Mouse (Mus musculus): ENCODE measurements at regions not wholly inside any gene's neighbourhood (a gene's known extent, or its start where the extent isn't known, plus 50 kb on each side); places are given as distances from the start of the nearest gene placed in this dataset.

DNA sequence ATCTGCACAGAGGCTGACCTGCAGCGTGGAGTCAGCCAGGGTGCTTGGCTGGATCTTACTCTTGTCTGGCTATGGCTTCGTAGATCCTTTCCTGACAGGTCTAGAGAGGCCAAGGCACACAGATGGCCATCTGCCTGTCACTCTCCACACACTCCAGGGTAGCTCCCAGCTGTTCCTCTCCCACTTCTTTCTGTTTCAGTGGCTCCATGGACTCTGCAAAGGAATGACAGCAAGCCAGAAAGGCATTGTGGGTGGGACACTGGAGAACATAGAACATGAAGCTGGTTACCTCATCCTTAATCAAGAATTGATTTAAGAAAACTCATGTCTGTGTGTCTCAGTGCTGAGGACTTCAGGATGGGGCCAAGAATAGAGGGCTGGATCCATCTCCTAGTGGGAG lies 403.9 kb downstream of the Rps24 start:
- Histone ChIP-seq H3K27ac (ENCODE audit: control insufficient read depth, low read depth, low read length) (no peak overlapping the region), H3K9ac (ENCODE audit: control insufficient read depth, low read depth, low read length, poor library complexity, severe bottlenecking) (no peak overlapping the region), H3K4me1 (ENCODE audit: control insufficient read depth in 1 of 2, insufficient read depth in 2 of 2, low read length in 2 of 2) (no peaks in the 10 kb centered on the region), H3K9me3 (replicated peaks; ENCODE audit: insufficient read depth, low read length) (no peaks in the 10 kb centered on the region), H3K4me3 (ENCODE audit: control insufficient read depth in 1 of 2, insufficient read depth in 1 of 2, low read depth in 2 of 2, low read length in 2 of 2) (no peak overlapping the region), H3K36me3 (ENCODE audit: control insufficient read depth in 1 of 2, insufficient read depth in 2 of 2, low read length in 2 of 2) (no peaks in the 10 kb centered on the region), H3K27me3 (ENCODE audit: control insufficient read depth in 1 of 2, insufficient read depth in 2 of 2, low read length in 2 of 2) (no peaks in the 10 kb centered on the region), H3K79me2 (ENCODE audit: control insufficient read depth, insufficient read depth, low read length, poor library complexity) (no peaks in the 10 kb centered on the region)
- DNase-seq (ENCODE audit: low read depth, low spot score), result no peak
- TF ChIP-seq MYB (IDR thresholded peaks at IDR 0.05; ENCODE audit: low read depth, low read length) (no peak), CHD1 (IDR thresholded peaks at IDR 0.05; ENCODE audit: low read depth, low read length) (no peak), USF1 (IDR thresholded peaks at IDR 0.05; ENCODE audit: low read depth, low read length) (no peak), CTCF (IDR thresholded peaks at IDR 0.05 in 2 of 3, conservative IDR thresholded peaks at IDR 0.05 in 1 of 3; ENCODE audit: control insufficient read depth in 1 of 3, insufficient read depth in 1 of 3, low read depth in 2 of 3, low read length in 3 of 3, poor library complexity in 1 of 3, severe bottlenecking in 1 of 3) (no peak), UBTF (IDR thresholded peaks at IDR 0.05; ENCODE audit: borderline replicate concordance, insufficient read depth, low read depth, low read length) (no peak), CHD2 (IDR thresholded peaks at IDR 0.05; ENCODE audit: low read length) (no peak), POLR2A (IDR thresholded peaks at IDR 0.05; ENCODE audit: control insufficient read depth in 1 of 2, insufficient read depth in 1 of 2, low read depth in 1 of 2, low read length in 2 of 2, poor library complexity in 1 of 2) (no peak), ZNF384 (IDR thresholded peaks at IDR 0.05; ENCODE audit: low read depth, low read length) (no peak), ZMIZ1 (IDR thresholded peaks at IDR 0.05; ENCODE audit: low read depth, low read length) (no peak)

DNA sequence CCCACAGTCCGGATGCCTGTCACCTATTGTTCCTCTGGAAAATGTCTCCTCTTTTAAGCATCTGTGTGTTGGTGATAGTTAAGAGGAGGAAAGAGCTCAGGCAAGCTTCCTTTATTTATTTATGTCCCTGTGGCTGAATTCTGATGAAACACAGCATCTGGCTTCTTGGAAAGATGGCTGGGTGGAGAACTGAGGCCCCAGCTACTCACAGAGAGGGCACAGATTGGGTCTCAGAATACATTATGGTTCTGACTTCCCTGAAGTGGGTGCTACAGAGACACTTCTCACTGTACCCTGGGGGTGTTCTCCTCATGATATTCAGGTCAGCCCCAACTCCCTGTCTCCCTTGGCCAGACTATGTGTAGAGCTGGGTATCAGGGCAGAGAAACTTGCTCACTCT lies 408.3 kb downstream of the Rps24 start:
- no peak overlapping the region for H3K4me3 ChIP-seq (ENCODE audit: control insufficient read depth in 1 of 2, insufficient read depth in 1 of 2, low read depth in 2 of 2, low read length in 2 of 2)
- no peaks in the 10 kb centered on the region for H3K36me3 ChIP-seq (ENCODE audit: control insufficient read depth in 1 of 2, insufficient read depth in 2 of 2, low read length in 2 of 2)
- no peaks in the 10 kb centered on the region for H3K79me2 ChIP-seq (ENCODE audit: control insufficient read depth, insufficient read depth, low read length, poor library complexity)
- no peak overlapping the region for H3K27ac ChIP-seq (ENCODE audit: control insufficient read depth, low read depth, low read length)
- no peak overlapping the region for H3K9ac ChIP-seq (ENCODE audit: control insufficient read depth, low read depth, low read length, poor library complexity, severe bottlenecking)
- DNase-seq (ENCODE audit: low read depth, low spot score), result no peak
- no peaks in the 10 kb centered on the region for H3K9me3 ChIP-seq (replicated peaks; ENCODE audit: insufficient read depth, low read length)
- no peaks in the 10 kb centered on the region for H3K4me1 ChIP-seq (ENCODE audit: control insufficient read depth in 1 of 2, insufficient read depth in 2 of 2, low read length in 2 of 2)
- TF ChIP-seq TCF12 (IDR thresholded peaks at IDR 0.05; ENCODE audit: low read depth, low read length) (no peak), GATA1 (IDR thresholded peaks at IDR 0.05; ENCODE audit: low read depth, low read length) (no peak), MAX (IDR thresholded peaks at IDR 0.05; ENCODE audit: low read length) (no peak), MAFK (IDR thresholded peaks at IDR 0.05; ENCODE audit: borderline replicate concordance, low read depth, low read length) (no peak), CHD1 (IDR thresholded peaks at IDR 0.05; ENCODE audit: low read depth, low read length) (no peak), ZMIZ1 (IDR thresholded peaks at IDR 0.05; ENCODE audit: low read depth, low read length) (no peak), ZNF384 (IDR thresholded peaks at IDR 0.05; ENCODE audit: low read depth, low read length) (no peak), E2F4 (IDR thresholded peaks at IDR 0.05; ENCODE audit: borderline replicate concordance, low read depth, low read length) (no peak), MEF2A (IDR thresholded peaks at IDR 0.05; ENCODE audit: extremely low read depth, insufficient replicate concordance, low read depth, low read length, poor library complexity, severe bottlenecking) (no peak), RCOR1 (IDR thresholded peaks at IDR 0.05; ENCODE audit: low read depth, low read length) (no peak), USF1 (IDR thresholded peaks at IDR 0.05; ENCODE audit: low read depth, low read length) (no peak), UBTF (IDR thresholded peaks at IDR 0.05; ENCODE audit: borderline replicate concordance, insufficient read depth, low read depth, low read length) (no peak), NELFE (IDR thresholded peaks at IDR 0.05; ENCODE audit: low read depth, low read length) (no peak), SMC3 (IDR thresholded peaks at IDR 0.05; ENCODE audit: low read depth, low read length) (no peak), CHD2 (IDR thresholded peaks at IDR 0.05; ENCODE audit: low read length) (no peak)
- H3K27me3 ChIP-seq (ENCODE audit: control insufficient read depth in 1 of 2, insufficient read depth in 2 of 2, low read length in 2 of 2), result no peaks in the 10 kb centered on the region
